Mouse (Mus musculus) ES-E14 (cell line): ENCODE data around the gene Reep3.

ENCODE experiments used
- HCFC1 ChIP-seq: IDR thresholded peaks from 2 replicates; pipeline ENCODE4 v1.6.1; 2012; ENCODE audit warnings: low read length, inconsistent platforms, borderline replicate concordance; ENCODE audit not compliant: insufficient read depth
- ZNF384 ChIP-seq: IDR thresholded peaks from 2 replicates; pipeline ENCODE4 v1.6.1; 2012; ENCODE audit warnings: low read depth, low read length, inconsistent platforms

DNA sequence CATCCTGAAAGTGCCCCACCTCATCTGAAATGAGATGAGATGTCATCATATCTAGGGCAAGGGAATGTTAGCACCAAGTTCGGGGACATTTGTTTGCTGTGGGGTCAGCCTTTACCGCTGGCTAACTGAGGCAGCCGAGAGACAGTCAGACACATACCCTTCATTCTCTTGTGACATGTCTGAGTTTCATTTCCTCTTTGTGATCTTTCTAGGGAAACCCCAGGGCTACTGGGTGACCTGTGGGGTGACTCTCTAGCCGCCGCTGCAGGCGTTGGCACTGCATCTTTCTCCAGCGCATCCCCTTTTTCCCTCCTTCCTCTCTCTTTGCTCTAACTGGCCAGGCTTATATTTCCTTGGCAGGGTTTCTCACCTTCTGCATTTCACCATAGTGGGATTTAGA lies 98.0 kb downstream of the Reep3 start:
- no peak for TF ChIP-seq ZNF384
- TF ChIP-seq HCFC1: no peak
